8 mouse cellular contexts compared by ENCODE assay signal in genomic region chr12:39665448-39665847, GRCm38 (mm10).
DNase-seq lines count a peak whose midpoint lies in the region; ATAC-seq lines count a peak whose summit lies in the region.

No protein-coding gene starts in this region.

- H3K4me1 ChIP-seq in intestine, embryonic 15.5 days (replicated peaks): no peaks in the 10 kb centered on the region
- H3K4me1 ChIP-seq in midbrain, embryonic 13.5 days (replicated peaks): peaks cover 10% of the 10 kb centered on the region

- intact Hi-C loops in left cerebral cortex, postnatal 10 days (cut with DNase I): loop anchor here (2.0 kb wide), 2 partner anchors 153 to 373 kb away; partner anchors contain the start of gene Arl4a

- no peaks in the 10 kb centered on the region for H3K36me3 ChIP-seq in intestine, embryonic 15.5 days
- H3K36me3 ChIP-seq in midbrain, embryonic 13.5 days: no peaks in the 10 kb centered on the region
- no peaks in the 10 kb centered on the region for H3K36me3 ChIP-seq in splenic B cell, adult 2 months (ENCODE audit: control insufficient read depth, insufficient read depth, low read length, poor library complexity, severe bottlenecking)

- DNase-seq in 3T3-L1 (ENCODE audit: low read depth, low spot score) (peak; percentile 75), R1 (ENCODE audit: low read depth, low spot score) (peak; percentile 59)
- DNase-seq in cerebellum, postnatal 25 days: peak; percentile 13 to 62
- DNase-seq in gastrocnemius, adult 18-20 months (ENCODE audit: low spot score): peak; percentile 42
- DNase-seq in left cerebral cortex, postnatal 10 days (ENCODE audit: extremely low spot score in 1 of 2, low spot score in 2 of 2): peak; percentile 31 to 70
- peak; percentile 54 for DNase-seq in splenic B cell, adult 2 months (ENCODE audit: low read depth, low spot score)

- 15% methylated on average over 4 of the region's 4 CpGs for WGBS in intestine, embryonic 15.5 days
- WGBS in midbrain, embryonic 13.5 days: 13% methylated on average over 4 of the region's 4 CpGs

- H3K4me2 ChIP-seq in intestine, embryonic 15.5 days (replicated peaks): no peak overlapping the region
- H3K4me2 ChIP-seq in midbrain, embryonic 13.5 days (replicated peaks): no peak overlapping the region

- ATAC-seq in intestine, embryonic 15.5 days: peak; percentile 92
- ATAC-seq in midbrain, embryonic 13.5 days: peak; percentile 92

- H3K27me3 ChIP-seq in intestine, embryonic 15.5 days (replicated peaks): no peaks in the 10 kb centered on the region
- H3K27me3 ChIP-seq in midbrain, embryonic 13.5 days: no peaks in the 10 kb centered on the region
- H3K27me3 ChIP-seq in splenic B cell, adult 2 months (ENCODE audit: control insufficient read depth, insufficient read depth, low read length, poor library complexity, severe bottlenecking): no peaks in the 10 kb centered on the region

- H3K9ac ChIP-seq in intestine, embryonic 15.5 days: no peak overlapping the region
- no peak overlapping the region for H3K9ac ChIP-seq in midbrain, embryonic 13.5 days (replicated peaks)

- H3K4me3 ChIP-seq in intestine, embryonic 15.5 days (replicated peaks): no peak overlapping the region
- no peak overlapping the region for H3K4me3 ChIP-seq in midbrain, embryonic 13.5 days (replicated peaks)

- no peaks in the 10 kb centered on the region for H3K9me3 ChIP-seq in intestine, embryonic 15.5 days
- H3K9me3 ChIP-seq in midbrain, embryonic 13.5 days: no peaks in the 10 kb centered on the region

- H3K27ac ChIP-seq in intestine, embryonic 15.5 days: no peak overlapping the region
- no peak overlapping the region for H3K27ac ChIP-seq in midbrain, embryonic 13.5 days
